Mouse (Mus musculus) mouse trophoblast stem cell (cell line): Measurements from ENCODE around the gene Plagl1.

Experiments used
- in situ Hi-C, 2 experiments: fragments of 300-500 bp; cut with MseI, MboI; formaldehyde crosslinking; loops; 2 replicates in 1 of 2; 3 replicates in 1 of 2; pipeline ENCODE4 v1.15.1; 2025

Gene Plagl1

DNA sequence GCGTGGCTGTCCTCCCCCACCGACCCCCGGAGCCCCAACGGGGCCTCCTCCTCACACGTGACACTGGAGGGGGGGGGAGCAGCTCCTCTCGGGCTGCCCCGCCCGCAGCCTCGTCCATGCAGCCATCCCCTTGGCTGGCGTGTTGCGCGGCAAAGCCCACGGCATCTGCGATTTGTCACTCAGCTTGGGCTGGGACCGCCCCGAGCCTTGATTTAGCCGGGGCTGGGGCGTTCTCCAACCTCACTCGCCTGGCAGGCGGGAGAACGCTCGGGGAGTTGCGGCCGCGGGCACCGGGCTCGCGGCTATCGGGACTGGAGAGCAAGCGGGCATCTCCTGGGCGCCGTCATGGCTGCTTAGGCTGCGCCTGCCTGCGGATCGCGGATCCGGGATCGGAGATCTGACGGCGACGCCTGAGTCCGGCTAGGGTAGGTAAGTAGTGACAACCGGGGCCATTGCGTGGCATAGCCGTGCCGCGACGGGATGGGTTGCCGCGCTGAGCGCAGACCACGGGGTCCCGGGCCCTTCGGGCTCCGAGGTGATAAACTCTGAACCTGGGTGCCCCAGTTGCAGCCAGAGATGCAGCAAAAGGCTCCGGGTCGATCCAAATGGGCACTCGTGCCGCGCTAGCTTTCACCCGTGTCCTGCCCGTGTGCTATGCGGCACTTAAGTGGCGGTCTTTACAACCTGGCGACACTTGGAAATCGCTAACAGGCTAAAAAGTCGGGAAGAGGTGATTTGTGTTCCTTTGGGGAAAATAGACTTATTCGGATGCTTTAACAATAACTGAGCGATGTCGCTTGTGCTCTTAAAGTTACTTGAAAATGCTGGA lies 30.5 kb downstream of the Plagl1 start:
- in situ Hi-C loops = loop anchor here (5.0 to 10.0 kb wide), 2 partner anchors 331 to 344 kb away; no protein-coding TSS in a partner anchor

DNA sequence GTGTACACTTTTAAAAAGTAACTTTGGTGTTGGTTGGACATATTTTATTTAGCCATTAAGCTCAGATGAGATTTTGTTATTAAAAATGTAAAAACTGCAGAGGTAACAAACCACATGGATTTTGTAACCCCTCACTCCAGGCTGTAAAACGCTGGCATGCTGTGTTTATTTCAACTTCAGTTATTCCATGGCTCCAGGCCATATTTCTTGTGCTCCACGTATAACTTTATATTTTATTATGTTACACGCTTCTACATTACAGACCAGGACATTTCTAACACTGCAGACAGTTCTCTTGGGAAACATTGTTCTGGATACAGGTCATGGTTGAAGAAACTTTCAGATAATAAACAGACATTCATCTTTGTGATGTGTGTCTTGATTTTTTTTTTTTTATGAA lies 32.7 kb downstream of the Plagl1 start:
- in situ Hi-C loops = loop anchor here (5.0 to 10.0 kb wide), 2 partner anchors 329 to 342 kb away; no protein-coding TSS in a partner anchor

DNA sequence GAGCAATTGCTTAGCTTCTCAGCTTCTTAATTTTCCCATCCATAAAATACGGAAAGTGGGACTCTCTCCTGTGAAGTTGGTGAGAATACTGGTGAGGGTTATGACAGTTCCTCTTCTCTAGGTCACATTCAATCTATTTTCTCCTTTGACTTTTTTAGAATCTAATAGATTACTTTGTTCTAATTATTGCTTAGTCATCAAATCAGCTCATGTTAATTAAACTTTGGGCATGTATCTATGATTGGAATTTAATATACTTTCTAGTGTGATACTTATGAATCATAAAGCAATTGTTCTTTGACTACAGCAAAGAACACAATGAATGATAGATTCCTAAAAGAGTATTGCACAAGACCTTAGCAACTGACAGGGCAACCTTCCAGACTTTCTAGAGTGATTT lies 38.6 kb downstream of the Plagl1 start:
- in situ Hi-C loops = loop anchor here in 1 of 2 experiments (10.0 kb wide), 1 partner anchor 336 kb away; no protein-coding TSS in a partner anchor

DNA sequence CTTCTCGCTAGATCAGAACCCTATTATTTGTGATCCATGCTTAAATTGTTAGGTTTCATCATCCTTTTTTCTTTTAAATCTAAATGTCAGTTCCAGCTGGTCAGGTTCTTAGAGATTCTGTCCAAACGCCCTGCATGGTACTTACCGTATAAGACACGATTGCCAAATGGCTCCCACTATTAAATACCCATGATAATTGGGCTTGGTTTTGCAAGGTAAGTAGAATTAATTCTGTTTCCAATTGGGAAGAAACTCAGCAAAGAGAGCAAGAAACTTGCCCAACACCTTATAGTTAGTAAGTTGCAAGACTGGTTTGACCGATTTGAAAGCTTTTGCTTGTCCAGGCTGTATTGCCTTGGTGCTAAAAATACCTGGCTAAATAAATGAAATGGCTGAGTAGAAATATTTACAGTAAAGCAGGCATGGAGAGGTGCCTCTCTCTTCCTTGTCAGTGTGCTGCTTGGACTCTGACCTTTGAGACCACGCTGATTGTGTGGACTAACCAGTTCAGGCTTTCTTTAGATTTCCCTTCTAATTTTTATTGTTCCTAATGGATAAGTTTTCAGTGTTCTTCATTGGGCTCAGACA lies 39.9 kb downstream of the Plagl1 start:
- in situ Hi-C loops = no loop called here

DNA sequence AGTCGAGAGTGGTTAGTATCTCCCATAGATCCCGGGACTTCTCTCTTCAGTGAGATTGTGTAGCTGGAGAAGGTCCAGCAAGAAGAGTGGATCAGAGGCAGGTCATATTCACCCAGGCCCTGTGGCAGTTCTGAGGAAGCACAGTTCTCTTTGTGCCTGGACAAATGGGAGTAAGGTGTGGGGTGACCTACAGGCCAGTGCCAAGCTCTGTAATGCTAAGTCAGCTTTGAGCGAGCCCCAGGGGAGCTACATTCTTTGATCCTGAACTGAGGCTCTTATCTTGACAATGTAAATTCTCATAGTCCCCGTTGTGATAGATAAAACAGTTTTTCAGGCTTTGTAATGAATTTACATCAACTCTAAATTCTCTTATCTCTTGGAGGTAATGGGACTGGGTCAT lies 42.1 kb downstream of the Plagl1 start:
- in situ Hi-C loops = no loop called here

DNA sequence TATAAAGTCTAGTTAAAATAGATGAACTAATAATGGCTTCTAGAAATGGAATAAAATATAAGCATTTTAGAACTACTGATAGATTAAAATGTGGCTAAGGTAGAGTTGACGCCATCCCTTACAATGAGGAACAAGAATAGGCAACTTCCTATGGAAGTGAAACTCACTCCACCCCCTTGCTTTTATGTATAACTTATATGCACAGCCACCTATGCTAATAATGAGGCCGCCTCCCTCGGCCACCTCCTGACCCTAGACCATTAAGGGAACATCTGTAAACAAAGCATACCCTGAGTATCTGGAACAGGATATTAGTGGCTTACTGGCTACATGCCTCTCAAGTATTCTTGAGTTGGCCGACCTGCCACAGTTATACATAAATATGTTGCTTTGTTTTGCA lies 43.5 kb downstream of the Plagl1 start:
- in situ Hi-C loops = no loop called here

DNA sequence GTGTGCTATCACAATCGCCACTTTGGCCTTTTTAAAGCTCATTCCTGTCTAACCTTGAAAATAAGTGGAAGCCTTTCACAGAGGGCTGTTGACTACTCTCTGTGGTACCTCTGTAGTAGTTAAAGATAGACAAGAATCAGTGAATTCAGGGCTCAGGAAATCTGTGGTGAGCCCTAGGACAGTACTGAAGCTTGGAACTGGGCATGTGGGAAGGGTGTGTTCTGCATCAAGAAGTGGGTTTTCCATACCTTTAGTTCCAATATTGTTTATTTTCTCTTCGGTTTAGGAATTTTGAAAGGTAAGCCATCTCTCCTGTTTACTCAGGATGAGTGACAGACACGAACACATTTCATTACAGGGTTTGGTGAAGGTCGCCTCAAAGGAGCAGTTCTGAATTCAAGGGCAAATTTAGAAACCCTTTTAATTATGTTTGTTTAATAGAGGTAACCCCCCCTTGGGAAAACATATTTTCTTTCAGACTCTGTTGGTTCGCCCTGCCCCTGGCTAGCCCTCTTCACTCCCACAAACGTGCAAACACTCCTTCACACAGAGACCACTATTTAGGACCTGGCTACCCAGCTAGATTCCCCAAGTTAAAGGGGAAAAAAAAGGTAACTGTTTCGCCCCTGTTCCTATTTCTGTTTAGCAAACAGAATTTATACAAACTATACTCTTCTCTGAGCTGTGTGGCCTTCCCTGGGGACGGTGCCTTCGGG lies 46.8 kb downstream of the Plagl1 start:
- in situ Hi-C loops = no loop called here

DNA sequence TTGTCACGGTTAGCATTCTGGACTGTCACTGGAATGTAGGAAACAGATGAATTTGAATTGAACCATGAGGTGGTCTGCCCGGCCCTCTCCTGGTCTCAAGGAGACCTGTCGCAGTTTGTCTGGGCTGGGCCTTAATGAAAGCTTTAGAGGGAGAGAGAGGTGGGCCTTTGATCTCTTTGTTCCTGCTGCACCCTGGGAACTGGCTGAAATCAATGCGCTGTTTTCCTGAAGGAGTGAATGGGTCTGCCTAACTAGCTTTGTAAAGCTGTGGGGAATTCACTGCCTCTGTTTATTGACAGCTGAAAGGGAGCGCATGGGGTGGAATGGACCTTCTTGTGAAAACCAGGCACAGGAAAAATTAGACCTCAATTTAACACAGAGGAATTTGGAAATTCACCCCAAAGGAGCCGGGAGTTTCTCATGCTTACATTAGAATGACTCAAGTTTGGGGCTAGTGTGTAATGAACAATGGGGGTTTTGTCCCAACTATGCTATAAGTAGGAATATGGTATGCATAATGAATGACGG lies 47.8 kb downstream of the Plagl1 start:
- in situ Hi-C loops = no loop called here

DNA sequence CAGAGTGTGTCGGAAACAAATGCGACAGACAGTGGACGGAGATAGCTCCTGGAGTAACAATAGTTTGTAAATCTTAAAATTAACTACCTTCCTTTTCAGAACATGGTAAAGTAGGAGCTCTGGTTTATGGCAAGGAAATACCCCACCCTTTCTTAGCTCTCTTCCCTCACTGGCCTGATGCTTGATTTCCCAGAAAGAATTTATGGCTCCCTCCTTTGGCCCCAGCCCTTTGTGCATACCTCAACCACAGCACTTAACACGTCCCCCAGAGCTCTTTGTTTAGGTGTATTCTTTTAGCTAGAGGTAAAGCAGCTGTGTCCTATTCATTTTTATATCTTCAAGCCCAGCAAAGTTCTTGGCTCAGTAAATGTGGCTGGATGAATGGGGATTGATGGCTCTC lies 48.5 kb downstream of the Plagl1 start:
- in situ Hi-C loops = no loop called here

DNA sequence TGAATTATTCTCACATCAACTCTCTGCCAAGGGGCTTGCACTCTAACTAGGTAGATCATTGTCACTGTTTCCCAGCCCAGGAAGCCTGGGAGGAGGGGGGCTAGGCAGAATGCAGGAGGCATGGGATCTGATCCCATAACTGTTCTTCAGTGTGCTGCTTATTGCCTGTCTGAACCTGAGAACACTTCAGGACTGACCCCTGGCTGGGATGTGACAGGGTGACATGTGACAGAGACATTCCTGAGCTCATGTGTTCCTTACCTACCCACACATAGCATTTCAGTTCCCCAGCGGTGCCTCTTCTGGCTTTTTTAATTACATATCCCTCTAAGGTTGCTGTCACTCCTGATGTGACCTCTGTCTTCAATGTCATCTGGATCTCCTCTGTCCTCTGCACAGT lies 49.5 kb downstream of the Plagl1 start:
- in situ Hi-C loops = no loop called here

DNA sequence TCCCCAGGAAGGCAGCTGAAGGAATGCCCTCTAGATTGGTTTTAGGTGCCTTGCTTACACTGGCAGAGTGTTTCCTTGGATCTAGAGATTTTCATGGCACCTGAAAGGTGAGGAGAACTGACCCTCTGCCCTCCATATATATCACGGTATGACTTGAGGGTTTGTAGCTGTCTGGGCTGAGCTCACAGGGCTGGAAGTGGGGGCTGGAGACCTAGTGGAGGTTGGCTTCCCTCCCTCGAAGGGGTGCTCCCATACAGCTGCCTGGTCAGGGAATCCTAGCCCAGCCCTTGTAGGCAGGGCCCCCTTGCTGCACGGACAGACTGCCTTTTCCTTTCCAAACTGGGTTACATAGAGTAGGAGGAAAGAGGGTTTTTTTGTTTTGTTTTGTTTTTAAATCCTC lies 52.5 kb downstream of the Plagl1 start:
- in situ Hi-C loops = no loop called here

DNA sequence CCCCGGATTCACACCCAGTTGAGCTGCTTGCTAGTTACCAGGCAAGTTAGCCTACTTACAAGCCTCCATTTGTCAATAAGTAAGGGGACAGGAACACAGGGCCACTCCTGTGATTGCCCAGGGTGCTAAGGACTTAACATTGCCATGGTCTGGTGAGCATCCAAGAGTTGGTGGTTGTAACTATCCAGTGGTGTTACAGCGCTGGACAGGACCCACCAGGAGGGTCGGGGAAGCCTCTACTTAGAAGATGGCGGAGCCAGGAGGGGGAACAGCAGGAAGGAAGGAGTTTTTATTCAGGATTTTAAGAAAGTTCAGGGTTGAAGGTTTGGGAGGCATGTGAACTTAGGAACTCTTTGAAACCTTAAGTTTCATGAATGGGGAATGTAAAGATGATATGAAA lies 53.3 kb downstream of the Plagl1 start:
- in situ Hi-C loops = no loop called here

DNA sequence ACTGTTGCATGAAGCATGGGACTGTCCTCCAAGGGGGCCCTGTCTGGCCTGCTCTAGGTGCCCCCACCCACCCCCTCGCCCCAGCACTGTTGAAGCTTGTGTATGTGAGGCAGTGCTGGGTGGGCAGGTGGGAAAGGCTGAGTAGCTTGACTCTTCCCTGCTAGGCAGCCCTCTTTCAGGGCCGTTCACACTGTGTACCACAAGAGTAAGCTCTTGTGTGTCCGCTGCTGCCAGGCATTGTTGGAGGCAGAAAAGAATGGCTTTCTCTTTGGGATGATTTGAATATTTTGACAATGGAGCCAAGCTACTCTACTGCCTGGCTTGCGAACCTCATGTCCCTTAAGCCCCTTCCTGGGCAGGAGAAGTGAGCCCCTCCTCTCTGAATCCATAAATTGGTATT lies 54.7 kb downstream of the Plagl1 start:
- in situ Hi-C loops = no loop called here

DNA sequence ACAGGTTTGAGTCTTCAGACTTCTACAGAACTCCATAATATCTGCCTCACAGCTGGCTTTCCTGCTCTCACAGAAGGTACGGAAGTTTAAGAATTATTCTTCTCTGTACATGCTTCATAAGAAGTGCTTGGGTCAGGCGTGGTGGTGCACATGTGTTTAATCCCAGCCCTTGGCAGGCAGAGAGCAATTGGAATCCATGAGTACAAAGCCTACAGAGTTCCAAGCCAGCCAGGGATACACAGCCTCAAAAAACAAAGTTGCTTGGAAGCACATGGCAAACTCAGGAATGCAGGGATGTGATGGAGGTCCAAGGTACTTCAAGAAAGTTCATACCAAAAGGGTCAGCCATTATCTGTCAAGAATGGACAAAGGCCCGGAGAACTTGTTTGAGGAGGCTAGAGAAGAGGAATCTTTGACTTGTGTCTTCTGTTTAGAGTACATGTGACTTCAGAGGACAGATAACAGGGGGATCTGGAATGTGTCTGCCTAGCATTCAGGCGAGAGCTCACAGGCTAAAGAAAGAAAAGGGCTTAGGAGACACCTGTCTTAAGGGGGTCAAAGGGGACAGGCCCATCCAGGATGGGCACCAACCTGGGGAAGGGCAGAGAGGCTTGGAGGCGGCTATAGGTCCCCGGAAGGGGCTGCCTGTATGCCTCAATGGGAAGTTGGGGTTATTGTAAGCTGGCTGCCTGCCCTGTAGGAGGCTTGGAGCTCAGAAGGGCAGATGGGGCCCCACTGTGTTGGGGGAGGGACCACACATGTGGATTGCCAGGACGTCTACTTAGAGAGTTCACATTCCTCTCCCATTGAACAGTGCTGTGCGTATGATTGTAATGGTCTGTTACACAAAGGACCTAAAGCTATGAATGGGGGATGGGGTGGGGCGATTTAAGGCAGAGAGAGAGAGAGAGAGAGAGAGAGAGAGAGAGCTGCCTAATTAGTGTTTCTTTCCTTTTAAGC lies 56.7 kb downstream of the Plagl1 start:
- in situ Hi-C loops = no loop called here

DNA sequence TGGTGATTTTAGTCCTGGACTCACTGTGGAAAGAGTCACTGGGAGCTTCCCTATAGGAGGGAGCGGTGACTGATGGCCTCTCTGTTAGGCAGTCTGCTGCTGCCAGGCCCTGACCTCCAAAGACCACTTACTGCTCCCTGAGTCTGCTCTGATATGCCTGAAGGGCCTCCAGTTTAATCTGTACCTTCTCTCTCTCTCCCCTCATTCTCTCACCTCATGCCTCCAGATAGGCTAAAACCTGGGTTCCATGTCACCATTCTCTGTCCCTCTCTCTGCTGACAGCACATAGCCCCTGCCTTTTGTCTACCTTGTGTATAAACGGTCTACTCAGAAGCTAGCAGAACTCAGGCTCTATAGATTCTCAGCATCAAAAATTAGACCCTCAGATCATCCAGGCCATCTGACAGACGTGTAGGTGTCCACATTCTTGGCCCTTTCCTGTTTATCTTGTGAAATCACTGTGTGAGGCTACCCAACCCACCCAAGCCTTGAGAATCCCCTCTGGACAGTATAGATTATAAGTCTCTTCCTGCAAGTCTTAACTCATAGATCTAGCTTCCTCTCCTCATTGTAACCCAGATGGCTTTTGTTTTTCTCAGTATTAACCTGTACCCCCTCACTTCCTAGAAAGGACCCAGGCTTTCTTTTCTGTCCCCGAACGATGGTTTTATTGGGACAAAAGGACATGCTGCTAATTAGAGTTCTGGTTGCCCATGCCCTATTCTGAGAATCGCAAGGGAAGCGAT lies 57.9 kb downstream of the Plagl1 start:
- in situ Hi-C loops = no loop called here

DNA sequence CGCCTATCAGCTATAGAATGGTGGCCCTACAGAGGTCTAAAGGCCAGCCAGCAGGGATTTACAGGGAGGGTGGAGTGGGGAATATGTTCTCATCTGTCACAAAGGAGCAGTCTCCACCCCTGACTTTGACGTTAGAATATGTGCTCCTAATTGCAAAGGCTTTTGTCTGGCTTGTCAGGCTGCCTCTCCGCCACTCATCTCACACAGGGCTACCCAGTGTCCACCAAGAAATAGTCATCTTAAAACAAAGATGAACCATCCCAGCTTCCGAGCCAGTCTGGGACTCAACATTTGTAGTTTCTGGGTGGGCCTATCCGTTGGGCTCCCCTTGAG lies 58.4 kb downstream of the Plagl1 start:
- in situ Hi-C loops = no loop called here

DNA sequence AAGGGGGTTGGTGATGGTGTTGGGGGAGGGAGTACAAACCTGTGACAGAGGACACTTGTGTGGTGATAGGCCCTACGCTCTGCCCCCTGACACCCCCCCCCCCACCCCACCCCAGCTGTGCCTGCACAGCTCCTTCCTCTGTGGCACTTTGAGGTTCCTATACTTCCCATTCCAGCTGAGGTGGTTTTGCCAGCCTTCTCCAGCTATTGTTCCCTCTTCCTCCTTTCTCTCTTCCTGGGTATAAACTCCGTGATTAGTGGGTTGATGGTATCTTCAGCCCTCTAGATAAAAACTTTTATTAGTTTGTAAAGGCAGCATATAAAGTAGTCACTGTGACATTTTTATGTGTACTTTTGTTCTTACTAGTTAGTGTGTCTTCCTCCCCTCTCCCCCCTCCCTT lies 59.0 kb downstream of the Plagl1 start:
- in situ Hi-C loops = no loop called here

DNA sequence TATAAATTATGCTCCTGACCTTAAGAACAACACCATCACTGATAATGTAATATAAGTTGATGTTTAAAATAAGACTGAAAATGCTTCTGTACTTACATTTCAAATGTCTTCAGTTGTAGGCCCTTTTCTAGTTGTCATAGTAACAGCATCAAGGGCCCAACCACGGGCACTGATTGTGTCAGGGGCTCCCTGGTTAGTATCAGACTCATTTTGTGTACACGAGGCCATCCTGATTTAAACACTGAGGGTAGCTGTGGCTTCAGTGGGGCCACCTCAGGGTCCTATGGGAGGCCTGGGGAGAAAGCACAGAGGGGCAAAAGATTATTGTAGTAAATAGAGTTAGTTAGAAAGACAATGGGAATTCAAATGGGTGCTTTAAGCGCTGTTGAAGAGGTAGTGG lies 65.5 kb downstream of the Plagl1 start:
- in situ Hi-C loops = no loop called here

DNA sequence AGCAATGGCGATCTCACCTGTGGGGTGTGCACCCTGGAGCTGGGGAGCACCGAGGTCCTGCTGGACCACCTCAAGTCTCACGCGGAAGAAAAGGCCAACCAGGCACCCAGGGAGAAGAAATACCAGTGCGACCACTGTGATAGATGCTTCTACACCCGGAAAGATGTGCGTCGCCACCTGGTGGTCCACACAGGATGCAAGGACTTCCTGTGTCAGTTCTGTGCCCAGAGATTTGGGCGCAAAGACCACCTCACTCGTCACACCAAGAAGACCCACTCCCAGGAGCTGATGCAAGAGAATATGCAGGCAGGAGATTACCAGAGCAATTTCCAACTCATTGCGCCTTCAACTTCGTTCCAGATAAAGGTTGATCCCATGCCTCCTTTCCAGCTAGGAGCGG lies 67.0 kb downstream of the Plagl1 start:
- in situ Hi-C loops = no loop called here

DNA sequence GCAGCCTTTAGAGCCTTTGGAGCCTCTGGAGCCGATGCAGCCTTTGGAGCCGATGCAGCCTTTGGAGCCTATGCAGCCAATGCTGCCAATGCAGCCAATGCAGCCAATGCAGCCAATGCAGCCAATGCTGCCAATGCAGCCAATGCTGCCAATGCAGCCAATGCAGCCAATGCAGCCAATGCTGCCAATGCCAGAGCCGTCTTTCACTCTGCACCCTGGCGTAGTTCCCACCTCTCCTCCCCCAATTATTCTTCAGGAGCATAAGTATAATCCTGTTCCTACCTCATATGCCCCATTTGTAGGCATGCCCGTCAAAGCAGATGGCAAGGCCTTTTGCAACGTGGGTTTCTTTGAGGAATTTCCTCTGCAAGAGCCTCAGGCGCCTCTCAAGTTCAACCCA lies 67.6 kb downstream of the Plagl1 start:
- in situ Hi-C loops = no loop called here

DNA sequence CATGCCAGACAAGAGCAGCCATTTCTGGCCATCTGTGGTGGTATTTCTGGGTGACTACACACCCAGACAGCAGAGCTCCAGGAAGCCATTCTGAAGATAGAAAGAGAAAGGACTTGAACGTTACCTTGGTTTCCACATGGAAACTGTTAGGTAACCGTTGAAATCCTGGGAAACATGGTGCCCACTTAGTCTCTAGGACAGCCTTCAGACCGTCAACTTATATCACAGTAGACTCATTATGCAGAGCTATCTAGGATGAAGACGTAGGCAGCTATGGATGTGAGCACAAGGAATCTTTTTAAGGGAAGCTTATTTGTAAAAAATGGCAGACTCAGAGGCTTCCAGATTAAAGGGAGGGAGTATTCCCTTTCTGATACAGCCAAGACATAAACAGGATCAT lies 73.5 kb downstream of the Plagl1 start:
- in situ Hi-C loops = no loop called here
